In genomic region chr5:151142241-151142640, GRCm38 (mm10) we compare ENCODE assay signal across 8 mouse cellular contexts.
DNase-seq lines count a peak whose midpoint lies in the region; ATAC-seq and TF ChIP-seq lines count a peak whose summit lies in the region.

No protein-coding gene starts in this region.

- no peak overlapping the region for H3K4me2 ChIP-seq in forebrain, embryonic 16.5 days (ENCODE audit: low read length)
- H3K4me2 ChIP-seq in intestine, postnatal 0 days (replicated peaks; ENCODE audit: low read depth): no peak overlapping the region

- H3K9me3 ChIP-seq in forebrain, embryonic 16.5 days (ENCODE audit: control insufficient read depth, low read length): no peaks in the 10 kb centered on the region
- H3K9me3 ChIP-seq in intestine, postnatal 0 days (ENCODE audit: control insufficient read depth): no peaks in the 10 kb centered on the region

- DNase-seq in heart, adult 18-20 months: peak; percentile 61 to 68
- no peak for DNase-seq in heart, postnatal 25 days (ENCODE audit: low spot score)
- peak; percentile 61 for DNase-seq in adrenal gland, postnatal 10 days
- DNase-seq in lung, postnatal 10 days: peak; percentile 75
- no peak for DNase-seq in thymus, postnatal 25 days

- peak; percentile 95 for TF ChIP-seq CTCF in intestine, postnatal 0 days (IDR thresholded peaks at IDR 0.05; ENCODE audit: low read depth)

- H3K27me3 ChIP-seq in forebrain, embryonic 16.5 days (replicated peaks; ENCODE audit: control insufficient read depth, insufficient read depth, low read length): no peaks in the 10 kb centered on the region
- H3K27me3 ChIP-seq in intestine, postnatal 0 days (replicated peaks; ENCODE audit: control insufficient read depth, insufficient read depth, low read length): no peaks in the 10 kb centered on the region

- 0 out of 2 replicates have a peak overlapping the region, but pooled peaks have one; percentile 31 for H3K27ac ChIP-seq in forebrain, embryonic 16.5 days (ENCODE audit: low read length)
- peak overlapping the region; percentile 55; the same call in 1 of the 2 replicates for H3K27ac ChIP-seq in intestine, postnatal 0 days (ENCODE audit: low read depth, low read length)

- peaks cover 16% of the 10 kb centered on the region for H3K4me1 ChIP-seq in forebrain, embryonic 16.5 days (replicated peaks; ENCODE audit: control insufficient read depth, insufficient read depth, low read length)
- H3K4me1 ChIP-seq in intestine, postnatal 0 days (replicated peaks; ENCODE audit: control insufficient read depth, insufficient read depth, low read length): 0 out of 2 replicates have a peak, but pooled peaks cover 7% of the 10 kb centered on the region

- no peak overlapping the region for H3K9ac ChIP-seq in forebrain, embryonic 16.5 days (replicated peaks; ENCODE audit: low read depth, low read length)
- no peak overlapping the region for H3K9ac ChIP-seq in intestine, postnatal 0 days (ENCODE audit: low read depth, low read length)

- ATAC-seq in forebrain, embryonic 16.5 days: peak; percentile 38
- peak; percentile 73 for ATAC-seq in intestine, postnatal 0 days
- no peak for ATAC-seq in erythroid progenitor cell, adult 5-6 weeks (replicated peaks; ENCODE audit: low FRiP score, poor library complexity, severe bottlenecking)

- H3K4me3 ChIP-seq in forebrain, embryonic 16.5 days (replicated peaks; ENCODE audit: low read length): no peak overlapping the region
- H3K4me3 ChIP-seq in intestine, postnatal 0 days (ENCODE audit: low read depth, low read length): no peak overlapping the region

- 38% methylated on average over 5 of the region's 5 CpGs for WGBS in forebrain, embryonic 16.5 days
- WGBS in intestine, postnatal 0 days: 23% methylated on average over 5 of the region's 5 CpGs

- no peaks in the 10 kb centered on the region for H3K36me3 ChIP-seq in forebrain, embryonic 16.5 days (ENCODE audit: control insufficient read depth, insufficient read depth)
- no peaks in the 10 kb centered on the region for H3K36me3 ChIP-seq in intestine, postnatal 0 days (ENCODE audit: control insufficient read depth, insufficient read depth)

- intact Hi-C loops in heart, postnatal 25 days (cut with DNase I): loop anchor here (1.0 to 5.0 kb wide), 2 partner anchors 40 to 226 kb away; no protein-coding TSS in a partner anchor

Comparison
In these comparisons a context has a peak if more than half of its experiments do, and no peak if none do; other contexts are left out.
1. DNase-seq: peak in heart, adult 18-20 months (2 of 2), adrenal gland, postnatal 10 days (single experiment) and lung, postnatal 10 days (single experiment); none in heart, postnatal 25 days (single experiment) and thymus, postnatal 25 days (single experiment).